Mouse (Mus musculus) CD8-positive naive resting alpha-beta T cell, adult 57 days (primary cell): ENCODE data around the gene Ralgps2. TPM values are rescaled to one million over a fixed set of nuclear protein-coding genes. Genes with fewer than 3 reads are reported as not detected.

Source experiments
- total RNA-seq: library from RNA; stranded (reverse); gene quantifications from one replicate; pipeline ENCODE4 v1.2.4, GENCODE M21; 2023

Gene Ralgps2
- 116 TPM for total RNA-seq

DNA sequence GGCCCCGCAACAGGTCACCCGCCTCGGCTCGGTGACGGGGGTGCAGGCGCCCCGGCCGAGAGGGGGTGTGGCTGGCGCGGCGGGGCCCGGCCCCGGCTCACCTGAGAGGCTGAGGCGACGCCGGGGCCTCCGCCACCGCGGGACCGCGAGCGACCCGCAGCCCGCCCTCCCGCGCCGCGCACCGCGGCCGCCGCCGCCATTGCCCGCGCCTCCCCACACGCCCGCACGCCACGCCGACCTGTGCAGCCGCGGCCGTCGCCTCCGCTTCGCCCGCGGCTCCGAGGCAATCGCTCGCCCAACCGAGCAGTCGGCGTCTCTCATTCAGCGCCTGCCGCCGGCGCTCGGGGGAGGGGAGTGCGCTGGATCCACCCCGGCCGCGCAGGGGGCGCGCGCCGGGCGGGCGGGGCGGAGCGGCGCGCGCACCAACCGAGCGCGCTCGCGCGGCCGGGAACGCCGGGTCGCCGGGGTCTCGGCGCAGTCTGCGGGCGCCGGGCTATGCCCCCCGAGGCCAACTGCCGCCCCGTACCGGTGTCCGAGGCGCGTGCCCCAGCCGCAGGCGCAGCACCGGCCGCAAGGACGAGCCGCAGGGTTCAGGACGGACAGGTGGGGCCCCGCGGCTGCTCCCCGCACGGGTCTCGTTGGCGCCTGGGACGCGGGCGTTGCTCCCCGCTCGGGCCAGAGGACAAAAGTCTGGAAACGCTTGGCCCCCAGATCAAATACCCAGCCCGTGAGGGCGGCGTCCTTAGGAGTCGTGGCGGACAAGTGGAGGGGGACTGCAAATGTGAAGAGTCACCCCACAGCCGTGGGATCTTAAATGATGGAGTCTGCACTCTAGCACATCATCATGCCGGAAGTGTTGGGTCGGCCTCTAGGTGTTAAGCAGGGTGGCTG is at the start of gene Ralgps2:
Gene Ralgps2, minus strand, starts transcription at position 376 of the 891 bp plus-strand sequence.

DNA sequence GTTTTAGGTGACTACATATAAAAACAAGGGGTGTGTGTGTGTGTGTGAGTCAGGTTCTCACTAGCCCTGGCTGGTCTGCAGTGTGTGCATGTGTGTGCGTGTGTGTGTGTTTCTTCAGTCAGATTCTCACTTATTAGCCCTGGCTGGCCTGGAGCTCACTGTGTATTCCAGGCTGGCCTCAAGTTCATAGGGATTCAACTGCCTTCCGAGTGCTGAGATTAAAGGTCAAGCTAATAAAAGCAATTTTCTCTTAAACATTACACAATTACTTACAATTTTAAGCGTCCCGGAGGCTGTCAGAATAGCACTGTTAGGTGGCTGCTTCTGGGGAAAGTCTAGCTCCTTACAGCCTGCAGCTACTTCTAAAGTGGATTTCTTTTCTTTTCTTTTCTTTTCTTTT is 101.2 kb downstream of the Ralgps2 start, which contains the start of gene Angptl1:
Gene Angptl1, plus strand, starts transcription at position 386 of the 400 bp plus-strand sequence.

Other genes with a start within 250 kb of the Ralgps2 start
- 17.2 TPM for gene Fam20b, start 220.5 kb downstream of the Ralgps2 start, total RNA-seq
- not detected for gene Angptl1, start 101.1 kb downstream of the Ralgps2 start, total RNA-seq
- gene Tex35, start 169.1 kb upstream of the Ralgps2 start, total RNA-seq, result not detected